Mouse (Mus musculus): ENCODE results near the gene Exoc3l4. TPM values are rescaled to one million over a fixed set of nuclear protein-coding genes. Genes with fewer than 3 reads are reported as not detected.
A peak's percentile ranks its signal among the peaks of the same experiment; 100 is the strongest.

Gene Exoc3l4
- polyA plus RNA-seq, 1 experiment from 2014 or later = 2.1 TPM

GRCm38 (mm10) chr12:111428961-111429911 lies 12.4 kb downstream of the Exoc3l4 start:
- Histone ChIP-seq H3K9ac (ENCODE audit: low read depth, low read length) (peak overlapping the region; percentile 62), H3K9me3 (replicated peaks; ENCODE audit: control insufficient read depth, low read length, poor library complexity, severe bottlenecking) (no peaks in the 10 kb centered on the region), H3K4me1 (ENCODE audit: control insufficient read depth, insufficient read depth, low read length) (peaks cover 23% of the 10 kb centered on the region), H3K27ac (ENCODE audit: low read length) (no peak overlapping the region), H3K36me3 (ENCODE audit: control insufficient read depth, insufficient read depth, low read length) (no peaks in the 10 kb centered on the region), H3K4me3 (ENCODE audit: low read depth, low read length) (peak overlapping the region; percentile 31), H3K4me2 (ENCODE audit: low read length) (peak overlapping the region; percentile 65), H3K27me3 (ENCODE audit: control insufficient read depth, insufficient read depth, low read depth, low read length) (peaks cover 61% of the 10 kb centered on the region)
- ATAC-seq = no peak
- under 1% methylated on average over 40 of the region's 40 CpGs for WGBS

- H3K4me2 ChIP-seq (ENCODE audit: low read length) = peak overlapping the region; percentile 65
- peaks cover 33% of the 10 kb centered on the region for H3K4me1 ChIP-seq (ENCODE audit: control insufficient read depth, insufficient read depth, low read length)
- H3K9me3 ChIP-seq (replicated peaks; ENCODE audit: control insufficient read depth, low read length, poor library complexity, severe bottlenecking) = no peaks in the 10 kb centered on the region
- peaks cover 50% of the 10 kb centered on the region for H3K27me3 ChIP-seq (ENCODE audit: control insufficient read depth, insufficient read depth, low read depth, low read length)
- no peak overlapping the region for H3K27ac ChIP-seq (ENCODE audit: low read length)
- 15% methylated on average over 27 of the region's 27 CpGs for WGBS
- no peaks in the 10 kb centered on the region for H3K36me3 ChIP-seq (ENCODE audit: control insufficient read depth, insufficient read depth, low read length)
- H3K4me3 ChIP-seq (ENCODE audit: low read depth, low read length) = no peak overlapping the region
- H3K9ac ChIP-seq (ENCODE audit: low read depth, low read length) = no peak overlapping the region; the same call in 1 of the 2 replicates
- ATAC-seq = no peak
These were observed 13.4 kb downstream of the Exoc3l4 start for GRCm38 (mm10) chr12:111430049-111430867.

- Histone ChIP-seq H3K4me1 (ENCODE audit: control insufficient read depth, insufficient read depth, low read length) (peaks cover 30% of the 10 kb centered on the region), H3K27me3 (ENCODE audit: control insufficient read depth, insufficient read depth, low read depth, low read length) (peaks cover 43% of the 10 kb centered on the region), H3K9me3 (replicated peaks; ENCODE audit: control insufficient read depth, low read length, poor library complexity, severe bottlenecking) (no peaks in the 10 kb centered on the region), H3K4me2 (ENCODE audit: low read length) (no peak overlapping the region), H3K27ac (ENCODE audit: low read length) (no peak overlapping the region), H3K4me3 (ENCODE audit: low read depth, low read length) (no peak overlapping the region), H3K9ac (ENCODE audit: low read depth, low read length) (no peak overlapping the region), H3K36me3 (ENCODE audit: control insufficient read depth, insufficient read depth, low read length) (no peaks in the 10 kb centered on the region)
- no peak for ATAC-seq
- 29% methylated on average over 14 of the region's 14 CpGs for WGBS
These were observed 14.3 kb downstream of the Exoc3l4 start for GRCm38 (mm10) chr12:111430868-111431817.

GRCm38 (mm10) chr12:111432097-111432496 lies 15.3 kb downstream of the Exoc3l4 start:
- peaks cover 37% of the 10 kb centered on the region for H3K27me3 ChIP-seq (ENCODE audit: control insufficient read depth, insufficient read depth, low read depth, low read length)
- no peaks in the 10 kb centered on the region for H3K9me3 ChIP-seq (replicated peaks; ENCODE audit: control insufficient read depth, low read length, poor library complexity, severe bottlenecking)

GRCm38 (mm10) chr12:111432751-111433331 lies 16.0 kb downstream of the Exoc3l4 start:
- 72% methylated on average over 4 of the region's 5 CpGs for WGBS
- no peak for ATAC-seq
- peaks cover 30% of the 10 kb centered on the region for H3K4me1 ChIP-seq (ENCODE audit: control insufficient read depth, insufficient read depth, low read length)
- H3K27me3 ChIP-seq (ENCODE audit: control insufficient read depth, insufficient read depth, low read depth, low read length) = peaks cover 36% of the 10 kb centered on the region
- H3K4me2 ChIP-seq (ENCODE audit: low read length) = no peak overlapping the region
- no peaks in the 10 kb centered on the region for H3K9me3 ChIP-seq (replicated peaks; ENCODE audit: control insufficient read depth, low read length, poor library complexity, severe bottlenecking)
- H3K9ac ChIP-seq (ENCODE audit: low read depth, low read length) = no peak overlapping the region
- no peaks in the 10 kb centered on the region for H3K36me3 ChIP-seq (ENCODE audit: control insufficient read depth, insufficient read depth, low read length)
- no peak overlapping the region for H3K4me3 ChIP-seq (ENCODE audit: low read depth, low read length)
- H3K27ac ChIP-seq (ENCODE audit: low read length) = no peak overlapping the region

More at GRCm38 (mm10) chr12:111432097-111432496, 15.3 kb downstream of the Exoc3l4 start:
- Histone ChIP-seq H3K4me1 (ENCODE audit: control insufficient read depth, insufficient read depth, low read length) (peaks cover 30% of the 10 kb centered on the region), H3K36me3 (ENCODE audit: control insufficient read depth, insufficient read depth, low read length) (no peaks in the 10 kb centered on the region), H3K4me3 (ENCODE audit: low read depth, low read length) (no peak overlapping the region), H3K9ac (ENCODE audit: low read depth, low read length) (no peak overlapping the region), H3K27ac (ENCODE audit: low read length) (no peak overlapping the region), H3K4me2 (ENCODE audit: low read length) (no peak overlapping the region)
- no peak for ATAC-seq
- 40% methylated on average over 4 of the region's 4 CpGs for WGBS

- Histone ChIP-seq H3K9me3 (replicated peaks; ENCODE audit: control insufficient read depth, low read length, poor library complexity, severe bottlenecking) (no peaks in the 10 kb centered on the region), H3K4me3 (ENCODE audit: low read depth, low read length) (no peak overlapping the region), H3K27me3 (ENCODE audit: control insufficient read depth, insufficient read depth, low read depth, low read length) (peaks cover 28% of the 10 kb centered on the region), H3K36me3 (ENCODE audit: control insufficient read depth, insufficient read depth, low read length) (no peaks in the 10 kb centered on the region), H3K4me1 (ENCODE audit: control insufficient read depth, insufficient read depth, low read length) (peaks cover 25% of the 10 kb centered on the region), H3K27ac (ENCODE audit: low read length) (peak overlapping the region; percentile 78), H3K9ac (ENCODE audit: low read depth, low read length) (peak overlapping the region; percentile 1; the same call in 1 of the 2 replicates), H3K4me2 (ENCODE audit: low read length) (peak overlapping the region; percentile 37; the same call in 1 of the 2 replicates)
- 13% methylated on average over 6 of the region's 7 CpGs for WGBS
- peak; percentile 88 for ATAC-seq
These were observed 17.4 kb downstream of the Exoc3l4 start for GRCm38 (mm10) chr12:111434164-111434744.

- Histone ChIP-seq H3K4me1 (ENCODE audit: control insufficient read depth, insufficient read depth, low read length) (peaks cover 23% of the 10 kb centered on the region), H3K27me3 (ENCODE audit: control insufficient read depth, insufficient read depth, low read depth, low read length) (peaks cover 28% of the 10 kb centered on the region), H3K9me3 (replicated peaks; ENCODE audit: control insufficient read depth, low read length, poor library complexity, severe bottlenecking) (no peaks in the 10 kb centered on the region), H3K4me3 (ENCODE audit: low read depth, low read length) (no peak overlapping the region), H3K36me3 (ENCODE audit: control insufficient read depth, insufficient read depth, low read length) (no peaks in the 10 kb centered on the region), H3K27ac (ENCODE audit: low read length) (peak overlapping the region; percentile 78), H3K4me2 (ENCODE audit: low read length) (peak overlapping the region; percentile 37; the same call in 1 of the 2 replicates), H3K9ac (ENCODE audit: low read depth, low read length) (peak overlapping the region; percentile 1; the same call in 1 of the 2 replicates)
- ATAC-seq = peak; percentile 27
- WGBS = 47% methylated on average over 8 of the region's 8 CpGs
These were observed 18.0 kb downstream of the Exoc3l4 start for GRCm38 (mm10) chr12:111434745-111435327.

All from midbrain, embryonic 16.5 days (tissue).